Mouse (Mus musculus) kidney, embryonic 15.5 days (tissue): Measurements from ENCODE around the gene Pkdcc. TPM values are rescaled to one million over a fixed set of nuclear protein-coding genes. Genes with fewer than 3 reads are reported as not detected.

ENCODE experiments used
- ATAC-seq: fragments of 200-750 bp; cut with Nextera tagmentation; replicated peaks from 2 replicates; pipeline ENCODE4 v1.8.0; 2017; ENCODE audit warnings: moderate TSS enrichment; ENCODE audit not compliant: low FRiP score
- H3K27ac ChIP-seq: fragments of 300-500 bp; sonication (generic); 2 replicates; pipeline ENCODE4 v1.5.1; 2015; ENCODE audit warnings: mild to moderate bottlenecking, inconsistent platforms
- H3K27me3 ChIP-seq: fragments of 300-500 bp; sonication (generic); 2 replicates; pipeline ENCODE4 v1.6.1; 2015; ENCODE audit warnings: inconsistent platforms
- H3K36me3 ChIP-seq: fragments of 300-500 bp; sonication (generic); 2 replicates; pipeline ENCODE4 v1.6.1; 2015; ENCODE audit warnings: inconsistent platforms
- H3K4me1 ChIP-seq: fragments of 300-500 bp; sonication (generic); 2 replicates; pipeline ENCODE4 v1.6.1; 2015; ENCODE audit warnings: inconsistent platforms
- H3K4me2 ChIP-seq: fragments of 300-500 bp; sonication (generic); 2 replicates; pipeline ENCODE4 v1.6.1; 2015; ENCODE audit warnings: moderate library complexity, mild to moderate bottlenecking, inconsistent platforms
- H3K4me3 ChIP-seq: fragments of 300-500 bp; sonication (generic); replicated peaks from 2 replicates; pipeline ENCODE4 v1.5.1; 2015; ENCODE audit warnings: mild to moderate bottlenecking, inconsistent platforms
- H3K9ac ChIP-seq: fragments of 300-500 bp; sonication (generic); 2 replicates; pipeline ENCODE4 v1.6.1; 2015; ENCODE audit warnings: mild to moderate bottlenecking, inconsistent platforms
- H3K9me3 ChIP-seq: fragments of 300-500 bp; sonication (generic); replicated peaks from 2 replicates; pipeline ENCODE4 v1.6.1; 2016; ENCODE audit warnings: inconsistent platforms
- WGBS: fragments of 180-500 bp; shearing (Covaris S2); methylation state at CpG from one replicate; pipeline ENCODE4 v1.1.7; 2015; ENCODE audit warnings: mixed read lengths; 5-methylcytosine and 5-hydroxymethylcytosine counted together
- polyA plus RNA-seq: library from polyadenylated mRNA; unstranded; fragments of >200 nt; fragmentation: Nextera tagmentation; extraction: Ambion mirVana; gene quantifications from 2 replicates; pipeline ENCODE4 v1.2.1, GENCODE M21; 2015

Pkdcc gene
- polyA plus RNA-seq, 1 experiment from 2014 or later = 33.2 TPM

- Histone ChIP-seq H3K4me1 (peaks cover 54% of the 10 kb centered on the region), H3K4me2 (no peak overlapping the region), H3K27ac (peak overlapping the region; percentile 52), H3K9ac (no peak overlapping the region), H3K9me3 (no peaks in the 10 kb centered on the region), H3K27me3 (no peaks in the 10 kb centered on the region), H3K4me3 (no peak overlapping the region), H3K36me3 (peaks cover 60% of the 10 kb centered on the region)
- 64% methylated on average over 8 of the region's 8 CpGs for WGBS
- no peak for ATAC-seq
Measured at GRCm38 (mm10) chr17:83226395-83226986, 11.4 kb downstream of the Pkdcc start.

- 68% methylated on average over 11 of the region's 11 CpGs for WGBS
- peaks cover 15% of the 10 kb centered on the region for H3K36me3 ChIP-seq
- H3K27ac ChIP-seq = no peak overlapping the region
- H3K9ac ChIP-seq = no peak overlapping the region
- no peak for ATAC-seq
- no peaks in the 10 kb centered on the region for H3K9me3 ChIP-seq
- no peak overlapping the region for H3K4me2 ChIP-seq
- H3K4me3 ChIP-seq = no peak overlapping the region
- H3K4me1 ChIP-seq = peaks cover 25% of the 10 kb centered on the region
- no peaks in the 10 kb centered on the region for H3K27me3 ChIP-seq
Measured at GRCm38 (mm10) chr17:83231357-83231756, 16.3 kb downstream of the Pkdcc start.

GRCm38 (mm10) chr17:83235227-83235626 is 20.1 kb downstream of the Pkdcc start:
- Histone ChIP-seq H3K4me1 (peaks cover 27% of the 10 kb centered on the region), H3K27ac (no peak overlapping the region), H3K9me3 (no peaks in the 10 kb centered on the region), H3K27me3 (no peaks in the 10 kb centered on the region), H3K4me2 (no peak overlapping the region), H3K4me3 (no peak overlapping the region), H3K36me3 (no peaks in the 10 kb centered on the region), H3K9ac (no peak overlapping the region)
- no peak for ATAC-seq
- 67% methylated on average over 10 of the region's 10 CpGs for WGBS

GRCm38 (mm10) chr17:83236202-83236601 is 21.1 kb downstream of the Pkdcc start:
- H3K36me3 ChIP-seq = no peaks in the 10 kb centered on the region
- no peak overlapping the region for H3K4me2 ChIP-seq
- H3K27me3 ChIP-seq = no peaks in the 10 kb centered on the region
- H3K27ac ChIP-seq = no peak overlapping the region
- no peaks in the 10 kb centered on the region for H3K9me3 ChIP-seq
- WGBS = 74% methylated on average over 8 of the region's 8 CpGs
- peaks cover 27% of the 10 kb centered on the region for H3K4me1 ChIP-seq
- no peak overlapping the region for H3K9ac ChIP-seq
- no peak for ATAC-seq
- no peak overlapping the region for H3K4me3 ChIP-seq

- H3K36me3 ChIP-seq = no peaks in the 10 kb centered on the region
- 56% methylated on average over 16 of the region's 16 CpGs for WGBS
- no peaks in the 10 kb centered on the region for H3K9me3 ChIP-seq
- ATAC-seq = peak; percentile 47; the same call in 1 of the 2 replicates
- H3K4me1 ChIP-seq = peaks cover 22% of the 10 kb centered on the region
- no peak overlapping the region for H3K9ac ChIP-seq
- H3K4me3 ChIP-seq = no peak overlapping the region
- H3K4me2 ChIP-seq = no peak overlapping the region
- no peaks in the 10 kb centered on the region for H3K27me3 ChIP-seq
- no peak overlapping the region for H3K27ac ChIP-seq
Measured at GRCm38 (mm10) chr17:83238123-83239058, 23.3 kb downstream of the Pkdcc start.

GRCm38 (mm10) chr17:83244502-83244901 is 29.4 kb downstream of the Pkdcc start:
- ATAC-seq = no peak
- Histone ChIP-seq H3K4me2 (no peak overlapping the region), H3K4me1 (peaks cover 18% of the 10 kb centered on the region)

GRCm38 (mm10) chr17:83245460-83245859 is 30.4 kb downstream of the Pkdcc start:
- Histone ChIP-seq H3K9me3 (no peaks in the 10 kb centered on the region), H3K4me1 (peaks cover 19% of the 10 kb centered on the region), H3K9ac (no peak overlapping the region), H3K4me2 (no peak overlapping the region), H3K27ac (no peak overlapping the region), H3K27me3 (0 out of 2 replicates have a peak, but pooled peaks cover 4% of the 10 kb centered on the region), H3K36me3 (no peaks in the 10 kb centered on the region), H3K4me3 (no peak overlapping the region)
- 71% methylated on average over 3 of the region's 3 CpGs for WGBS
- 0 out of 2 replicates have a peak, but pooled peaks have one; percentile 47 for ATAC-seq

More at GRCm38 (mm10) chr17:83244502-83244901, 29.4 kb downstream of the Pkdcc start:
- no peak overlapping the region for H3K4me3 ChIP-seq
- 0 out of 2 replicates have a peak, but pooled peaks cover 4% of the 10 kb centered on the region for H3K27me3 ChIP-seq
- 69% methylated on average over 1 of the region's 1 CpGs for WGBS
- no peak overlapping the region for H3K9ac ChIP-seq
- H3K36me3 ChIP-seq = no peaks in the 10 kb centered on the region
- no peak overlapping the region for H3K27ac ChIP-seq
- H3K9me3 ChIP-seq = no peaks in the 10 kb centered on the region

- 0 out of 2 replicates have a peak, but pooled peaks cover 4% of the 10 kb centered on the region for H3K27me3 ChIP-seq
- no peaks in the 10 kb centered on the region for H3K36me3 ChIP-seq
- no peak overlapping the region for H3K9ac ChIP-seq
- ATAC-seq = no peak
- H3K27ac ChIP-seq = no peak overlapping the region
- no peak overlapping the region for H3K4me3 ChIP-seq
- 28% methylated on average over 7 of the region's 7 CpGs for WGBS
- no peaks in the 10 kb centered on the region for H3K9me3 ChIP-seq
- peaks cover 25% of the 10 kb centered on the region for H3K4me1 ChIP-seq
- H3K4me2 ChIP-seq = no peak overlapping the region
Measured at GRCm38 (mm10) chr17:83246090-83246489, 31.0 kb downstream of the Pkdcc start.

- Histone ChIP-seq H3K9me3 (no peaks in the 10 kb centered on the region), H3K4me3 (no peak overlapping the region), H3K4me2 (no peak overlapping the region), H3K27me3 (0 out of 2 replicates have a peak, but pooled peaks cover 4% of the 10 kb centered on the region), H3K27ac (no peak overlapping the region), H3K9ac (no peak overlapping the region), H3K36me3 (no peaks in the 10 kb centered on the region), H3K4me1 (peaks cover 32% of the 10 kb centered on the region)
- WGBS = 65% methylated on average over 4 of the region's 4 CpGs
- ATAC-seq = no peak
Measured at GRCm38 (mm10) chr17:83247176-83247575, 32.1 kb downstream of the Pkdcc start.

GRCm38 (mm10) chr17:83248467-83248866 is 33.4 kb downstream of the Pkdcc start:
- H3K4me2 ChIP-seq = no peak overlapping the region
- ATAC-seq = no peak
- no peak overlapping the region for H3K4me3 ChIP-seq
- 49% methylated on average over 2 of the region's 2 CpGs for WGBS
- H3K27ac ChIP-seq = no peak overlapping the region
- no peaks in the 10 kb centered on the region for H3K9me3 ChIP-seq
- peaks cover 37% of the 10 kb centered on the region for H3K4me1 ChIP-seq
- no peak overlapping the region for H3K9ac ChIP-seq
- 0 out of 2 replicates have a peak, but pooled peaks cover 4% of the 10 kb centered on the region for H3K27me3 ChIP-seq
- H3K36me3 ChIP-seq = no peaks in the 10 kb centered on the region

- Histone ChIP-seq H3K9ac (no peak overlapping the region), H3K36me3 (no peaks in the 10 kb centered on the region), H3K27ac (peak overlapping the region; percentile 46; the same call in 1 of the 2 replicates), H3K4me3 (no peak overlapping the region), H3K4me1 (peaks cover 32% of the 10 kb centered on the region), H3K27me3 (0 out of 2 replicates have a peak, but pooled peaks cover 4% of the 10 kb centered on the region), H3K9me3 (no peaks in the 10 kb centered on the region), H3K4me2 (no peak overlapping the region)
- WGBS = 46% methylated on average over 18 of the region's 18 CpGs
- ATAC-seq = no peak
Measured at GRCm38 (mm10) chr17:83250903-83251526, 35.9 kb downstream of the Pkdcc start.
